Mouse (Mus musculus): ENCODE data around the gene Man1a2.

The Man1a2 gene

DNA sequence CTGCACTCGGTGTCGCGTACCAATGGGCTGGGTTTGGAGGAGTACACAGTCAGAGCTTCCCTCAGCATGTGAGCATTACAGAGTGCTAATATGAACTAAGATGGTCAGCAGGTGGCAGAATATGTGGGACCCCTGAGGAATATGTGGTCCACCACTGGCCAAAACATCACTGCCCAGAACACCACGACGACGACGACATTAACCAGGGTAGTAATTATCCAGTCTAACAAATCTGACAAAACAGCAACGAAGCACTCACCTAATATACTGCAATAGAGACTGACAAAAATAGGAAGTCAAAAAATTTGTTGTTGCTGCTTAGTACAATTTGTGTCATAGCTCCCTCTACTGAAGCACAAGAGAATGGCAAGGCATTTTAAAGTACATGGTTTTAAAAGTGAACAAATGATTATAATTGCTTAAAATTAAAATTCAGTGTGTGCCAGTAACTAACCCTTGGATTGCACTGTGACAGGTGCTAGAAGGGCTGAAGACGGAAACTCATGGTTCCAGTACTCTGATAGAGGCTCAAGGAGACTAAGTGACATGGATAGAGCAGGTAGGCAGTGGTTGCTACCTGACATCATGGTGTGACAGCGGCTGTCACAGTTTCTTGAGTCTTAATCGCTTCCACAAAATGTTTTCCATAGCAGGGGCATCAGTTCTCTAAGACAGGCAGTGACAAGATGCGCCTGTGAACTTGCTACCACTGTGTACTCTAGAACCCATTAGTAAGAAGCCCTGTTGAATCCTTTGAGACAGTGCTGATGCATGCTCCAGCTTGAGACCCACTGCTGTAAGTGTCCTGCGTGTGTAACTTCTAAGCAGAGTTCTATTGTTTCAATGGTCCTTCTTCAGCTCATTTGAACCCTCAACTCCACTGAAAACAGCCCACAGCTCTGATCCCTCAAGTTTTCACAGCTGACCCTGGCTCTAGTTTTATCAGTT is 116.6 kb downstream of the Man1a2 start:
- peak; percentile 13 for DNase-seq (ENCODE audit: low read depth, low spot score)

DNA sequence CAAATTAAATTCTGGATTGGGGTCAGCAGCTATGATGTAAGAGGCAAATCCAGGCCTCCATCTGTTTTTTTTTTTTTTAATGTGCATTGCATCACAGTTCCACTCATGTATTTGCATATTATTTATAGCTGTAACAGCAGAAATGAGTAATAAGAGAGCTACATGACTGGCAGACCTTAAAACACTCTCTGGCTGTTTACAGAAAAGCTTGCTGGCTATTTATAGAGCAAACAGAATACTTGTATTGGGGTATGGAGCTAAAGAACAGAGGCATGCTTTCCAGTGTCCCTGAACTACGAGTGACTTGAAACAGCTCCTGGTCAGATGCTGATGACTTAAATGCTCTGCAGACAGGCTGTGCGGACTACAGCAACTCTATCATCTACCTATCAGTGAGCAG is 121.7 kb downstream of the Man1a2 start:
- DNase-seq (ENCODE audit: low read depth, low spot score), result no peak

DNA sequence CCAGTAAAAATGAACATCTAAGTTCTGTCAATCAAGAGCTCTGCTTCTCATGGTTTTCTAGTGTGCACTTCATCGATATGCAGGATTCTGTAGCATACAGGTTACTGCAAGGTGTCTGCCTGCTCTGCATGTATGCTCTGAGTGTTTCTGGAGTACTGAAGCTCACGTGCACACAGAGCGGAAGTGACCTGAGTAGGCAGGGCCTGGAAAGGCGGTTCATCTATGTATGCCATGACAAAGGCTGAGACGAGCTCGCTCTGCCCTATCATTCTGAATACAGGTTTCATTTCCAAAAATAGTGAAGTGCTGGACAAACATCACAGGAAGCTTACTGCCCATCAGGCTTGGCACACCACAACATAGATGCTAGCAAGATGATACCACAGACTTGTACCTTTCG is 122.8 kb downstream of the Man1a2 start:
- no peak for DNase-seq (ENCODE audit: low read depth, low spot score)

DNA sequence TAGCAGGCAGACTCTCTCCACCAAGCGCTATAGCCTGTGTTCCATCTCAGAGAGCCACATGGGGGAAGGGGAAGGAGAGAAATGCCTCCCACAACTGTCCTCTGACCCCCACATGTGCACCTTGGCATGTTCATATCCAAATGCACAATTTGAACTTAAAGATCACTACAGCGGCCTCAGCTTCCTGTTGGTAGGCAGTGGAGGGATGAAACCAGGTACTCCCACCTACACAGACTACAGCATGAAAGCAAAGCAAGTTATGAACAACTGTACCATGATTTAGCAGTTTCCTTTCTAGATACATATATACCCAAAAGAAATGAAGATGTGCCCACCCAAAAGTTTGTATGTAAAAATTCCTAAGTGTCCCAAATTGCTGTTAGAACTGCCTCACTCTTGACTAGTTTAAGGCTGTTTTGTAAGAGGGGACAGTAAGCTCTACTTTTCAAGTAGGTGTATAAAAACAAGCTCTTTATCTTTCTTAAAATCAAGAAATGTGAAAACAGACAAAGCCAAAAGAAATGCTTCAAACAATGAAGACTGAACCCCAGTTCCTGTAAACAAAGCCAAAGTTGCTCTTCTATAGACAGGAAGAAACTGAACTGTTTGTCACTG is 123.6 kb downstream of the Man1a2 start:
- DNase-seq (ENCODE audit: low read depth, low spot score), result no peak

DNA sequence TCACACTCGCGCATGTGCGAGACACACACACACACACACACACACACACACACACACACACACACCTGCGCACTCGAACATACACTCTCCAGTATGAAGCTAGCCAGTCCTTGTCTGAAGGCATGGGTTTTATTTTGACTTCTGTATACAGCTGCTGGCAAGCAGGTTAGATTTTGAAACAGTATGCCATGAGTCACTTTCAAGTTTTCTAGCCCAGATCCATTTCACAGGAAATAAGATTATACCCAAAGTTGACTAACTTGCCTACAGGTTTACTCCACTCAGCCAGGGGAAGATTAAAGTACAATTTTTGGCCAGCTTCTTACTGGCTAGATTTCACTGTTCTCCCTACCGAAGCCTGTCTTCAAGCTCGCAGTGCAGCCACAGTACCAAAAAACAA is 125.9 kb downstream of the Man1a2 start:
- DNase-seq (ENCODE audit: low read depth, low spot score), result no peak

DNA sequence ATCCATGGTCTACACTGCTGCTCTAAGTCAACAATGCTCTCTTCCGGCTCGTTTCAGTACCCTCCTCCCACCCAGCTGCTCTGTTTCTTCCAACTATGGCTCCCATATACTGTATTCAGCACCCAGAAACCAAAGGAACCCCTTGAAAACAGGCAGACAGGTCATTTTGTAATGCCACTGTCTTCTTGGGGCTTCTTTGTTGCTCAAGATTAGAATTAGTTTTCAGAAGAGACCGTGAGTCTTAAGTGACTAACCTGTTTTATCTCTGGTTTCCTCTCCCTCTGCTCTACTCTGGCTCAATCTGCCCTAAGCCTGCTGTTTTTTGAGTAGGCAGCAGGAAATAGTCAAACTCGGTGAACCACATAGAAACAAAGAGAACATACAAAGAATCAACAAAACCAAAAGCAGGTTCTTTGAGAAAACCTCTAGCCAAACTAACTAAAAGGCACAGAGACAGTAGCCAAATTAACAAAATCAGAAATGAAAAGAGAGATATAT is 127.0 kb downstream of the Man1a2 start:
- DNase-seq (ENCODE audit: low read depth, low spot score), result no peak

DNA sequence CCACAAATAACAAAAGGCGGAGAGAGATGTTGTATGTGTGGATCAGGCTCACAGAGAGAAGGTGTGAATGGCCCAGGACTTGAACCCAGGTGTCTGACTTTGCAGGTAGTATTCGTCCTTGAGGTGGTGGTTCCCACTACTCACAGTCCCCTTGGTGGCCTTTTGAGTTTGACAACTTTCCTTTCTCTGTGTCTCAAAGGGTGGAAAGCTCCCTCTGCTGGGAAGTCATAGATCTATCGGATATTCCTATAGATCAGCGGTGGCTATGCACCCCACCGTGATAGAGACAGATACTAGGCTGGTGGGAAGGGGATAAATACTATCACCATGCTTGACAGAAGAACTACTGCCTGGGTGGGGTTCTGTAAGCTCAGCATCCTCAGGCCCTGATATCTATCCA is 130.5 kb downstream of the Man1a2 start:
- peak; percentile 31 for DNase-seq (ENCODE audit: low read depth, low spot score)

DNA sequence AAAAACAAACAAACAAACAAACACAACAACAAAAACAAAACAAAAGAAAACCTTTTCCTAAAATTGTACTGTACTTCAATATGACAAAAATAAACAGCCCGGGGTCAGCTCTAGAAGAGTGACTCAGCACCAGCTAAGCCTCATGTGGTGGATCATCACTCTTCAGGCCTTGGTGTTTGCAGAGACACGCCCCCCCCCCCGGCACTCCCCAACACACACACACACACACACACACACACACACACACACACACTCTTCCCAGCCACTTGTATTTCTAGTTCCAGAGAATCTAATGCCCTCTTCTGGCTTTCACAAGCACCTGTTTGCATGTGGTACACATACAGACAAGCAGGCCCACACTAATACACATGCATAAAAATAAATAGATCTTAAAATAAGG is 133.1 kb downstream of the Man1a2 start:
- no peak for DNase-seq (ENCODE audit: low read depth, low spot score)

DNA sequence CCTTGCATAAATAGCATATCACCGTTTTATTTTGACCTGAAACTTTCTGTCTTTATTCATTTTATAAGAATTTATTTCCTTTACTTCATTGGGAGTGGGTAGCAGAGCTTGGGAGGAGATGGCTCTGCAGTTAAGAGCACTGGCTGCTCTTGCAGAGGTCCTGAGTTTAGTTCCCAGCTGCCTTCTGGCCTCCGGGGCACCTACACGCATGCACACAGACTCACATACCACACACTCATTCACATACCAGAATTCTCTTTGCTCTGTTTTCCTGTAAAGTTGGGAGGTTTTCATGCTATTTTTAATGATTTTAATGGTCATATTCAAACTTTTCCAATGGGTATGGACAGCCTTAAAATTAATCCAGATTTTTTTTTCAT is 137.4 kb downstream of the Man1a2 start:
- no peak for DNase-seq (ENCODE audit: low read depth, low spot score)

DNA sequence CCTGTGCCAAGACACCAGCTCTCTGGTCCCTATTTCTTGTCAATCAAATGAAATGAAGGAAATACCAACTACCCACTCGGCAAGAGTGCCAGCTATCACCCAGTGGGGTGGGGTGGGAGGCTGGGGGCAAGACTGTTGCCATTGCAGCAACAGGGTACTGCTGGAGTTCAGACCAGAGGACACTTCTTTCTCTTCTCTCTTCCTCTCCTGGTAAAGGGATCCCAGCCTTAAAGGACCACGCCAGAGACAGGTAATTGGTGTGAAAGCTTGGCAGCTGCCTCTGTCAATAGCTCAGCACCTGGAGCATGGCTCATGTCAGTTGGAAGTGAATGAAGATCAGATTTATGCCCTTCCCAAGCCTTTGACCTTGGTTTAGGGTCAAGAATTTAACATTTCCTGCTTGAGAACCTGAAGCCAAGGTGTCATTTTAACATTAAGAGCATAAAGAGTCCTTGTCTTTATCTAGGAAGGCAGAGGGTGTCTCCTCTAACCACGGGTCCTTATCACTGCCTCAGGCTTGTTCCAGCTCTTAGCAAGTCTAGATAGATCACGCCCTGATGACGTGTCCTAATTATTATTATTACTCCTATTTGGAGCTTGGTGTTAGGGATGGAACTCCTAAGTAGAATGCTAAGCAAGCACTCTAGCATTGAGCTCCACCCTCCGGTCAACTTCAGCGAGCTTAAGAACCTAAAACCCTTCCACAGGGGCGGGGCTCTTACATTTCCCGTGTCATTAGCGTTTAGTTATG is 138.0 kb downstream of the Man1a2 start:
- no peak for DNase-seq (ENCODE audit: low read depth, low spot score)

DNA sequence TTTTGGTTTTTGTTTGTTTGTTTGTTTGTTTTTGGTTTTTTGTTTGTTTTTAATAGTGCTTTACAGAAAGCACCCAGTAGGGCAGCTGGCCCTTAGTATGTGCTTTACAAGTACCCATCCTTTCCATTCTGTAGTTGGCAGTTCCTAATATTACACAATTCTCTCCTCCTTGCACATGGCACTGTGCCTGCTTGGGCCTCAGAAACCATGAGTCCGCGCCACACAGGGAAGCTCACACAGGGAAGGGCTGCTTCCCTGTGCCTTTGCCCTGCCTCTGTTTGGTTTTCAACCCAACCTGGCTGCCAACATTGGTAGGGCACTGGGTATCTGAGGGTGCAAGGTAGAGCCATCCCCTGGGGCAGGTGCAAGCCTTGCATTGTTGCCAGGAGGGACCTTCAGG is 148.6 kb downstream of the Man1a2 start:
- no peak for DNase-seq (ENCODE audit: low read depth, low spot score)

DNA sequence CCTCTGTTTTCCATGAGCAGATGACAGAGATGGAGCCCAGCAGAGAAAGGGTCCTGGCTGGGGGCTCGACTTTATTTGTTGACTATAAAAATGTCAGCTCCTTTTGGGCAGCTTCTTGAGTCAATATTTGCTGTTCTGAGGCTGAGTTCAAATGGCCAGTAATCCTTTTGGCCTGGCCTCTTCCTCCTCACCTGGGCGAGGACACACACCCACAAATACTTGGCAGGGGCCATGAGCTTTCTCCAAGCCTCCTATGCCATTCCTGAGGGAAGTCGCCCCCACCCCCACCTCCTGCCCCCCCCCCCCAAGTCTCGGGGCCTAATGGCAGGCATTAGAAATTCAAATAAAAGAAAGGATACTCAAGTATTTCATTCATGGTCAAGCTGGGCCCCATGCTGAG is 149.4 kb downstream of the Man1a2 start:
- DNase-seq (ENCODE audit: low read depth, low spot score), result no peak

DNA sequence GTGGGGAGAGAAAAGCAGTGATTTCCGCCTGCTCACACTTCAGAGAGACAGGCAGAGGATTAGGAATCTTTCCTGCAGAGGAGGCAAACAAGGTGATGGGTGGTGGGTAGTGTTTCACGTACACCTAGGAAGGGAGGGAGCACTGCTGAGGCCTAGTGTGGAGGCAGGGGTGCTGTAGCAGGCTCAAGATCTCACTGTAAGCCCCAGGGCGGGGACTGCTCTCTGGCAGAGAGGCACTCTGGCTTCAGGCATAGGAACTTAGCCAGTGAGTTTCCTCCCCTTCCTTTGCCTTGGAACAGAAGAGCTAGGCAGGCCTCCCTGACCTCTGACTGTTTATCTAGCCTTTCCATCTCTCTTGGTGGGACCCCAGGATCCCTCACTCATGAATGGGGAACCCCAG is 150.0 kb downstream of the Man1a2 start:
- DNase-seq (ENCODE audit: low read depth, low spot score), result no peak

DNA sequence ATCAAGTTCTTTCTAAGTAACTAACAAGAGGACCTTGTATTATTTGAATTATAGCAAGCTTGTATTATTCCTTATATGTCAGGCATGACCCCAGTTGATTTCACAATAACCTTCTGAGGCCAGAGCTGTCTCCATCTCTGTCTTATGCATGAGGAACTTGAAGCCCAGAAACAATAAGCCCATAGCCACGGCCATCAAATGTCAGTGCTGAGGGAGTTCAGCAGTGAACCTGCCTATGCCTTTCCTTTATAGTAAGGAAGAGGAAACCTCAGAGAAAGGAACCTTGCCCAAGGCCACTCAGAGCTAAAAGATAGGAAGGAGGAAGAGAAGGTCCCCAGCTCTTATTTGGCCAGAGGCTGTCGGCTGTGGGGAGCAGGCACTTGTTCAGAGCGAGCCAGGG is 150.9 kb downstream of the Man1a2 start:
- no peak for DNase-seq (ENCODE audit: low read depth, low spot score)

DNA sequence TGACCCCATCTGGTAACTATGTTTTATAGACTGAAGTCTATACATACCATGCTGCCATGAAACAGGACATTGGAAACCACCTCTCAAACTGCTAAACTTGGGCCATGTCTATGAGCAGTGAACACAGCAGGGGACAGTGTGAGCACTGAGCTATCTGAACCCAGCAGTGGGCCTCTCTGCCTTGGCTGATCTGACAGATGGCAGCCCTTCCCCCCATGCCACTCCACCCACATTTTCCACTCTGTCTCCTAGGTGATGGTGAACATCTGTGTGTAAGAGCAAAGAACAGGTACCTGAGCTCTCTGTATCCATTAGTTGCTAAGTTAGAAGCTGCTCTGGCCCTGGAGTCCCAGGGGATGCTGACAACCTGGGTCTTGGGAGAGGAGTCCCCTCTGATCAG is 151.9 kb downstream of the Man1a2 start:
- no peak for DNase-seq (ENCODE audit: low read depth, low spot score)

DNA sequence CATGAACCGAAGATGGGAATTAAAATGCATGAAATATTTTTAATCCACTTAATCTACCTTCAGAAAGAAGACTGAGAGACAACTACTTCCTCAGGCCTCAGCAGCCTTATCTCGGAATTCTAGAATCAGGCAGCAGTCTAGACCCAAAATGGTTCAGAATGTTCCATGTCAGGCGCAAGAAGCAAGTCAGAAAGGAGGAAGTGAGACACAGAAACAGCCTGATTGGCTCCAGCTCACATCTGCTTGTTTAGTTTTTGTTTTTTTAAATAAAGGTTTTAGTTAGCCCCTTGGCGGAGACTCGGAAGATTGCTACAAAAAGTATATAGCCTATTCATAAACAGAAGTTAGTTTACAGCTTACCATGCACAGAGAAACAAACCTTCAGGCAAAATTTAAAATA is 154.4 kb downstream of the Man1a2 start:
- no peak for DNase-seq (ENCODE audit: low read depth, low spot score)

DNA sequence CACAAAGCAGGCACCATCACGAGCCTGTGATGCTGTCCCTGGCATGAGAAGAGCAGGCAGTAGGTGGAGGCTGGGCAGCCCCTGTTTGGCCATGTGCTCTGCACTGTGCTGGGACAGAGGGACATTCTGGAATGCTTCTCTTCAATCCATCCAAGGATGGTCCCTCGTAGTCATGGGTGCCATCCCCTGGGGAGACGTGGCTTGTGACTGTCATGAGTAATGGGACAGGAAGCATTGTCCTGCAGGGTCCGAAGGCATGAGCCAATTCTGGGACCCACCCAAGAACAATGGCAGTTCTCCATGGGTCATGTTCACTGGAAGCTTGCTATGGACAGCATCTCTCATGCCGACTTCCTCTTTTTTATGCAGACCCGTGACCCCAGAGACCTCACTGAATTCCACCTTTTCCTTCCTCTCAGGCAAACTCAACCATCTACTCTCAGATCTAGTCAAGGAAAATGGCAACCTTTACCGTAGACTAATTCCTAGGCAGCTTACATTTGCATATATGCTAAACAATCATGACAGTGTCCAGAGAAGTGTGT is 155.0 kb downstream of the Man1a2 start:
- no peak for DNase-seq (ENCODE audit: low read depth, low spot score)

DNA sequence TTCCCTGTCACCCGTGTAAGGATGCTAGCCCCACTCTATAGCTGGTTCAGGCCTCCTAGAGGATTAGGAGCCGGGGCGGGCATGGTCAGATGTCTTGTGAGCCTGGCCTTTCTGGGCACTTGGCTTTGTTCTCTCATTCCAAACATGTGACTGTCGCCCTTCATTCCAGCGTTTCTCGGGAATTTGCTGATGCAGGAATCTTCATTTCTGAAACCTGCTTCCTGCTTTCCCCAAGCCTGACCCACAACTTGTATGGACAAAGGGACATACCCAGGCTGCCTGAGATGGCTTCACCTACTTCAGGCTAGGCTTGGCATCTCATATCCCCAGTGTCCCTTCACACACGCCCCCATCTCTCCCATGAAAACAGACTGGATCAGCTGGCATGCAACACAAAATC is 162.6 kb downstream of the Man1a2 start:
- DNase-seq (ENCODE audit: low read depth, low spot score), result no peak

DNA sequence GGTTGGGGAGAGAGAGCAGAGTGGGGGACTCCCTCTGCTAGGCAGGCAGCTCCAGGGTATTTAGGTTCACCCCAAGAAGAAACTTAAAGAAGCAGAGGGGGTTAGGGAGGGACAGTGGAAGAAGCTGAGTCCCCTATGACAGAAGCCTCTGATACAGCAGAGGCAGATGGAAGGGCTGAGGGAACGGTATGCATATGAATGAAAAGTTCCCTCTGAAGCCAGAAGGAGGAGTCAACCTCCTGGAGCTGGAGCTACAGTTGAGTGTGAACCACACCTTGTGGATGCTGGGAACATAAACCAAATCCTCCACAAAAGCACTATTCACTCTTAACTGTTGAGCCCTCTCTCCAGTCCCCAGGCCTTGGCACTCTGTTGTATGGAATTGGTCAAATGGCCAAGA is 163.7 kb downstream of the Man1a2 start:
- DNase-seq (ENCODE audit: low read depth, low spot score), result no peak

DNA sequence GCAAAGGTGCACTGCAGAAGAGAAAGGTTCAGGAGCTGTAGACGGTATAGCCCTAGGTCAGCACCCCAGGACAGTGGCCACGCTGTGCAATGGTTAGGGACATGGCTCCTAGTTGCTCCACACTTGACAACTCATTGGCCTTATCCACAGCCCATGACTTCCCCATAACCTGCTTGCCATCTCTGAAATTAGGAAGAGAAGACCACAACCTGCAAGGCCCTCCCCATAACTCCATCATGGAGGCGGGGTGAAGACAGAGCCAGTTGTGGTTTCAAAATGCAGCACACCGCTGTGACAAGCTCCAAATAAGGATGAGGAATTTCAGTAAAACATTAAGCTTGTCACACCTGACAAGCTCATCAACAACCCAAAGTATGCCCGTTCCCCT is 169.6 kb downstream of the Man1a2 start:
- DNase-seq (ENCODE audit: low read depth, low spot score), result no peak

DNA sequence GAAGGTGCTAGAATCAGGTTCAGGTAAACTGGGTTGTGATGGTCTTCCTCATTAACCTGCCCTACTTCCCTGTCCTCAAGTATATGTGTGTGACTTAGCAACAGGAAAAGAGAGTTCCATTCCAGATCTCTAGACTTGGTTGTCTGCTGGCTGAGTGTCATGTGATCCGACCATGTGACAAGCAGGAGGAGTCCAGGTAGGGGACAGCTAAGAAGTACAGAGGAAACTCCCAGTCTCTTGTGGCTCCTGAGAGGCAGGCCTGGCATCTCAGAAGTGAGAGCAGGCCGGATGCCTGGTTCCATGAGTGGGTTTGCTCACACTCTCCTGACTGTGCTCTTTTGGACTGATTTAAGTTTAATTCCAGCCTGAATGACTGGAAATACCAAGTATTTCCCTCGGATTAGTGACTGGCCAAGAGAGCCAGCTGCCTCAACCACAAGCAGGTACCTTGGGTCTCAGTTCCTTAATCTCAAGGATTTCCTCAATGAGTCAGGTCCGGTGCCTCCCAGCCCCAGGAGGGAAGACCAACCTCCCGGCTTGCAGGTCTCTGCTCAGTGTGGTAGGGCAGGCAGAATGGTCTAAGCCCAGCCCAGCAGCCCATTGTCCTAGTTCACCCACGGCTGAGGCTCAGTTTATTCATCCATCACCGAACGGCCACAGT is 170.1 kb downstream of the Man1a2 start:
- no peak for DNase-seq (ENCODE audit: low read depth, low spot score)

Data from forelimb bud, embryonic 11.5 days (tissue).